Mouse (Mus musculus) stomach, embryonic 16.5 days (tissue): ENCODE data around the gene Polr3k. TPM values are rescaled to one million over a fixed set of nuclear protein-coding genes. Genes with fewer than 3 reads are reported as not detected.
A peak's percentile ranks its signal among the peaks of the same experiment; 100 is the strongest.

Experiments
- ATAC-seq: fragments of 200-750 bp; cut with Nextera tagmentation; 2 replicates; pipeline ENCODE4 v1.8.0; 2017; ENCODE audit warnings: moderate number of reproducible peaks, moderate TSS enrichment; ENCODE audit not compliant: insufficient read depth, low FRiP score
- H3K27ac ChIP-seq: fragments of 300-500 bp; sonication (generic); 2 replicates; pipeline ENCODE4 v1.5.1; 2014; ENCODE audit warnings: low read length
- H3K27me3 ChIP-seq: fragments of 300-500 bp; sonication (generic); 2 replicates; pipeline ENCODE4 v1.6.1; 2014; ENCODE audit warnings: low read length, control low read depth, mixed read lengths; ENCODE audit not compliant: control insufficient read depth, insufficient read depth
- H3K36me3 ChIP-seq: fragments of 300-500 bp; sonication (generic); 2 replicates; pipeline ENCODE4 v1.6.1; 2014; ENCODE audit warnings: low read length; ENCODE audit not compliant: control insufficient read depth, insufficient read depth
- H3K4me1 ChIP-seq: fragments of 300-500 bp; sonication (generic); 2 replicates; pipeline ENCODE4 v1.6.1; 2014; ENCODE audit warnings: low read length, control low read depth, mixed read lengths; ENCODE audit not compliant: control insufficient read depth, insufficient read depth
- H3K4me2 ChIP-seq: fragments of 300-500 bp; sonication (generic); 2 replicates; pipeline ENCODE4 v1.6.1; 2014; ENCODE audit warnings: low read depth, low read length, mixed read lengths
- H3K4me3 ChIP-seq: fragments of 300-500 bp; sonication (generic); replicated peaks from 2 replicates; pipeline ENCODE4 v1.5.1; 2014; ENCODE audit warnings: mild to moderate bottlenecking, low read length
- H3K9ac ChIP-seq: fragments of 300-500 bp; sonication (generic); 2 replicates; pipeline ENCODE4 v1.6.1; 2014; ENCODE audit warnings: low read length
- H3K9me3 ChIP-seq: fragments of 300-500 bp; sonication (generic); replicated peaks from 2 replicates; pipeline ENCODE4 v1.6.1; 2016; ENCODE audit warnings: low read length, control low read depth; ENCODE audit not compliant: control insufficient read depth
- WGBS: fragments of 180-500 bp; shearing (Covaris S2); extraction: QIAGEN DNeasy Blood & Tissue Kit; methylation state at CpG from one replicate; pipeline ENCODE4 v1.1.7; 2014; 5-methylcytosine and 5-hydroxymethylcytosine counted together
- polyA plus RNA-seq: library from polyadenylated mRNA; unstranded; fragments of >200 nt; fragmentation: Nextera tagmentation; extraction: Ambion mirVana; gene quantifications from 2 replicates; pipeline ENCODE4 v1.2.1, GENCODE M21; 2015

Gene Polr3k
- 76.8 and 79.1 TPM in 2 replicates for polyA plus RNA-seq

DNA sequence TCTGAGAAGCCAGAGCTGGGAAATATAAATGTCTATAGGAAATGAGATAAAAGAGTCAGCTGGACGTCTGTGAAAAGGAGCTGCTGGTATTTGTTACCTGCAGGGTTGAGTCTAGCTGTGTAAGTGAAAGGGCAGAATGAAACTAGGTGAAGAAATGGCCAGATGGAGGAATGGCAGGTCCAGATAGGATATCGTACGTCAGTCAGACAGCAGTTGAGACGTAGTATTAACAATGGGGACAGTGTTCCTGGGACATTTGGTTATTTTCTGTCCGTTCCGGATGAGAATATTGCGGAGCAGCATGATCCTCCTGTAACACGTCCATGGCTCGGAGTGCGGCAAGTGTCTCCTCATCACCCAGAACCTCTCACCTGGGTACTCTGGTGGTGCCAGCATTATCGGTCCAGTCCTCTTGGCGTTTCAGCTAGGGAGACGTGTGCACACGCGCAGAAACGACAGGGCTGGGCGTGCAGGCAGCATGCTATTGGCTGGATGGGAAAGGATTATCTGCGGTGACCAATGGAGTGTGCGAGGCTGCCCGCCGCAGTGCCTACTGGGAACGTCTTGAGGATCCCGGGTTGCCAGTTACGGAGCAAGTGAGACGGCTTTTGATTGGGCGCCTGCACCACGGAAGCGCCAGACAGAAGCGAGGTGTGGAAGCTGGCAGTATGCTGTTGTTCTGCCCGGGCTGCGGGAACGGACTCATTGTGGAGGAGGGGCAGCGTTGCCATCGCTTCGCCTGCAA lies at the start of gene Polr3k:
Polr3k (plus strand) TSS at position 547 of the 745 bp plus-strand sequence.
- Histone ChIP-seq H3K4me1 (peaks cover 12% of the 10 kb centered on the region; the same call in 1 of the 2 replicates), H3K4me3 (peak within 1 kb of the TSS; percentile 81), H3K4me2 (peak within 1 kb of the TSS; percentile 89), H3K9me3 (no peaks in the 10 kb centered on the region), H3K9ac (peak within 1 kb of the TSS; percentile 83), H3K27ac (peak within 1 kb of the TSS; percentile 77), H3K36me3 (peaks cover 3% of the 10 kb centered on the region), H3K27me3 (no peaks in the 10 kb centered on the region)
- ATAC-seq, result peak; percentile 100
- WGBS, result under 1% methylated on average over 35 of the region's 35 CpGs

DNA sequence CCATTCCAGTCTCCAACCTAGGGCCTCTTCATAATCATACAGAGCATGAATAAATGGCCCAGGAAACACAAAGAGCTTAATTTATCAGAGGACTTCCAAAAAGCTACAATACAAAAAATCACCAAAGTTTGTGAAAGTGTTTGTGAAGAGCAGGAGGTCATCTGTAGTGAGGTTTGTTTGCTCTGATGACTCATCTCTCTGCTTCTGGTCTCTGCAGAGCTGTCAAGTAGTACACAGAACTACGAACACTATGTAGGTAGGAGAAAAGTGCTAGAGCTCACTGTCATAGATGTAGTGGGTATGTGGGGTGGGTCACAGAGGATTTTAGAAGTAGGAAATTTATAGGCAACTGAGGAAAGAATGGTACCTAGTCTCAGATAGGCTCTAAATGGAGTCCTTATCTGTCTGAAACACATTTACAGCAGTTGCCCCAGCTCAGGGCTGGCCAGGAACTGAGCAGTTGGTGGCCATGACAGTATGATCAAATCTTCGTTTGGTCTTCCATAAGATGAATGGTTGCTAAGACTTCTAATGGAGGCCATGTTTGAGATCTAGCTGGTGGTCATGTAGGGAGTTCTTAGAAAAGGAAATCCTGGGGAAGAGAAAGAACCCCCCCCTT lies 35.0 kb upstream of the Polr3k start:
- H3K4me2 ChIP-seq, result no peak overlapping the region
- H3K9me3 ChIP-seq, result no peaks in the 10 kb centered on the region
- no peak for ATAC-seq
- H3K4me1 ChIP-seq, result no peaks in the 10 kb centered on the region
- H3K27me3 ChIP-seq, result no peaks in the 10 kb centered on the region
- H3K27ac ChIP-seq, result no peak overlapping the region
- WGBS, result 68% methylated on average over 2 of the region's 2 CpGs
- no peak overlapping the region for H3K9ac ChIP-seq
- no peaks in the 10 kb centered on the region for H3K36me3 ChIP-seq
- no peak overlapping the region for H3K4me3 ChIP-seq

DNA sequence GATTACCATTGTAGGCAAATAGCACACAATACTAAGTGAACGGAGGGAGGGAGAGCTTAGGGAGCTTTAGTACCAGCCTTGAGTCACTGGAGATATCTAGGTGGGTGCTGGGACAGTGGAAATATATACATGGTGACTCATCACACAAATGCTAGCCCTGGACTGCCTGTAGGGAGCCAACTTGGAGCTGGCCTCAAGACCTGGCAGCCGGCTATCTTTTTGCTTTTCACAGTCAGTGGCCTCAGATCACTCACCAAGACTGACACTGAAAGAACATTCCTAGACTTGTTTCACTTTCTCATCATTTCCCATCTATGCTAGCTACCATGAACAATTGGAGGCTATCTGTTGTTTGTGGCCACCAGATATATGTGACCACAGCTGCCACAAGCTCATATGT lies 31.4 kb upstream of the Polr3k start:
- H3K4me2 ChIP-seq, result no peak overlapping the region
- no peaks in the 10 kb centered on the region for H3K36me3 ChIP-seq
- no peak for ATAC-seq
- WGBS, result 78% methylated on average over 2 of the region's 2 CpGs
- no peak overlapping the region for H3K4me3 ChIP-seq
- no peak overlapping the region for H3K27ac ChIP-seq
- H3K9ac ChIP-seq, result no peak overlapping the region
- no peaks in the 10 kb centered on the region for H3K27me3 ChIP-seq
- peaks cover 4% of the 10 kb centered on the region for H3K4me1 ChIP-seq
- H3K9me3 ChIP-seq, result no peaks in the 10 kb centered on the region

DNA sequence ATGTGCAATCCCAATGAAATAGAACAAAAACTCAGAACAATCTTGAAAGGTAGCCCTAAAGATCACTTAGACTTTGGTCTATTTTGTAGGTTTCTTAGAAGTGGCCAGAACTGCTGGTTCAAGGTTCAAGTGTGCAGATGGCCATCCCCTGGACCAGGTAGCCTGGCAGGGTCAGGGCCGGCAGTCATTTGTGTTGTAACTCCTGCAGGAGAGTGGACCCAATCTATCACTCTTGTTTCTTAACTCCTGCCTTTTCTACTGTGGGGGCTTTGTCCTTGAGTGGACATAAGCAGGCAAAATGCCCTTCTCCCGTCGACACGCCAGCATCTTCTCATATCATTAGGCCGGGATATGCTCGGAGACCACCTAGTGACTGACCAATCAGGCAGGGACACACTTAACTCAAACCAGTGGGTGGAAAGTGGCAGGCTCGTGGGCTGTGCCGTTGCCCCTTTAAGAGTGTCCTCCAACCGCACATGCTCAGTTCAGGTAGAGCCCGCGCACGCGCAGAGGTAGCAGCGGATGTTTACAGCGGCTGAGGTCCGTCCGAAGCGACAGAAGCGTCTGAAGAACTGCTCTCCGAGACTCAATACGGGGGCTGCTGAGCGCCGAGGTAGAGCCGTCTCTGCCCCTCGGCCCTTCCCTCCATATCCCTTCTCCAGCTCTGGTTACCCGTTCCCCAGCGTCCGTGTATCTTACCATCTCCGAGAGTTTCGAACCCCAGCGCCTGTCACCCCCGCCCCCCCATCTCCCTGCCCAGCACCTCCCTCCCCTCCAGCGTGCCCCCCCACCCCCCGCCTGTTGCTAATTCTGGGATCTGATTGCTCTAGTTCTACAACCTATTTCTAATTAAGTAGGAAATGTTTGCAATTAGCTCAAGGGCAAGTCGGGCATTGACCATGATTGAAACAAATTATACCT lies 26.5 kb upstream of the Polr3k start, which contains the start of gene Pcmtd2:
Pcmtd2 (plus strand) TSS at position 483 of the 921 bp plus-strand sequence.
- H3K36me3 ChIP-seq, result no peaks in the 10 kb centered on the region
- peak within 1 kb of the TSS; percentile 69 for H3K27ac ChIP-seq
- peaks cover 12% of the 10 kb centered on the region for H3K4me1 ChIP-seq
- WGBS, result 1% methylated on average over 35 of the region's 35 CpGs
- peak within 1 kb of the TSS; percentile 77 for H3K4me3 ChIP-seq
- H3K4me2 ChIP-seq, result peak within 1 kb of the TSS; percentile 77
- H3K9me3 ChIP-seq, result no peaks in the 10 kb centered on the region
- ATAC-seq, result peak; percentile 99
- peak within 1 kb of the TSS; percentile 88 for H3K9ac ChIP-seq
- H3K27me3 ChIP-seq, result no peaks in the 10 kb centered on the region

DNA sequence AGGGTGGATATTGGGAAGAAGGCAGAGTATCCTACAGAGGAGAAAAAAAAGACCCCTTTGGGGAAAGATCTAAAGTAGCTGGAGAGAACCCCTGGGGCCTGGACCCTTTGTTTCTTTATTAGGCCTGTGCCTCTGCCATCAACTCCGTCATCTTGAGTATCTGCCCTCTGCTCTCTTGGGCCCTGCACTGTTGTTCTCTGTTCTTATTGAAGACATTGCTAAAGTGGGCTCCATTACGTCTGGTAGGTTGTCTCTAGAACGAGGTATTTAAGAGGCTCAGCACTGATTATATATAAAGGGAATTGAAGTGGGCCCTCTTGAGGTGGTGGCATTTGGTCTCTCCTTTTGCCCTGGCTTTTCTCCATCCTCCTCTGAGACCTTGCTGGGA lies 25.9 kb upstream of the Polr3k start:
- peak overlapping the region; percentile 77 for H3K4me3 ChIP-seq
- 5% methylated on average over 3 of the region's 3 CpGs for WGBS
- H3K4me2 ChIP-seq, result peak overlapping the region; percentile 77
- peak overlapping the region; percentile 88 for H3K9ac ChIP-seq
- H3K27me3 ChIP-seq, result no peaks in the 10 kb centered on the region
- H3K36me3 ChIP-seq, result no peaks in the 10 kb centered on the region
- no peak for ATAC-seq
- no peaks in the 10 kb centered on the region for H3K9me3 ChIP-seq
- no peak overlapping the region for H3K27ac ChIP-seq
- peaks cover 12% of the 10 kb centered on the region for H3K4me1 ChIP-seq

DNA sequence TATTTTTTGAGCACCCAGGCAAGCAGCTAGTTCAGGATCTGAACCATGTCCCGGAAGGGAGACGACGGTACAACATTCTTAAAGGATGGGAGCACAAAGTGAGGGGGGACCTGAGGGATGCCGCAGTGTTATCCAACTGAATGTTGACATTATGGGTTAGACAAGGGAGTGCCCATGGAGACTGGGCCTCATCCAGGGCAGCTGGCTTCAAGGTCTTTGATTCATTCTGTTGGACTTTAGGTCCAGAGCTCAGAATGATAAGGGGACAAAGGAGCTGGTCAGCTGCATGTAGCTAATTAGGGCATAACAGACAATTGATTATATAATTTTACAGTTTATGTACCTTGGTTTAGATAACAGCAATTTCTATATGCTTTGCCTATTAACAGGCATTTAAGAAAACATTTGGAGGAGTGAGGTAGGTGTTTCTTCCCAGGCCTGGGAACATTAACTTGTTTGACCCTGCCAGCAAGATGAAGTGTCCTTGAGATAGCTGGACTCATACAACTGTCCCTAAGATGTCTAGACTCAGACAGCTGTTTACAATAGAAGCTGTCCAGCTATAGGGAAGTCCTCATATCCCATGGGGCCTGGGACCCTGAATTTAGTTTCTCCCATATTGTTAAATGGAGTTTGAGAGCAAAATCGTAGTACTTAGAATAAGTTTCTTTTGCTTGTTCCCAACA lies 18.3 kb upstream of the Polr3k start:
- ATAC-seq, result no peak
- no peaks in the 10 kb centered on the region for H3K27me3 ChIP-seq
- H3K9me3 ChIP-seq, result no peaks in the 10 kb centered on the region
- WGBS, result 67% methylated on average over 5 of the region's 5 CpGs
- no peak overlapping the region for H3K4me2 ChIP-seq
- H3K9ac ChIP-seq, result no peak overlapping the region
- no peaks in the 10 kb centered on the region for H3K36me3 ChIP-seq
- no peak overlapping the region for H3K27ac ChIP-seq
- H3K4me1 ChIP-seq, result no peaks in the 10 kb centered on the region
- no peak overlapping the region for H3K4me3 ChIP-seq

DNA sequence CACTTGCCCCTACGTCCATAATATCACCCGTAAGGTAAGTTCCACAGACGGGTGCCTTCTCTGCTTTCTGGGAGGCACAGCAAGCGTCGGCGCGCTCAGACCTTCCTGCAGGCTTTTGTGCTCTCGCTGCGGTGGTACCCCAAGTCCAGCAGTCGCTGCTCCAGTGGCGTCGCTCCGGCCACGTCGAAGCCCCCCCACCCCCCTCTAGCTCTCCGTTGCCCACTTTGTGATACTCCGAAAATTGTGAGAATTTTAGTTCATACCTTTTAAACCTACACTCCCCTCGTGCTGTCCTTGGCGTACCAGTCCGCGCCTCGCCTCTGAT lies 361 bp downstream of the Polr3k start:
- Histone ChIP-seq H3K36me3 (peaks cover 9% of the 10 kb centered on the region), H3K9ac (peak overlapping the region; percentile 83), H3K4me2 (peak overlapping the region; percentile 89), H3K9me3 (no peaks in the 10 kb centered on the region), H3K4me3 (peak overlapping the region; percentile 81), H3K27me3 (no peaks in the 10 kb centered on the region), H3K27ac (peak overlapping the region; percentile 77), H3K4me1 (peaks cover 12% of the 10 kb centered on the region; the same call in 1 of the 2 replicates)
- under 1% methylated on average over 22 of the region's 22 CpGs for WGBS
- peak; percentile 28; the same call in 1 of the 2 replicates for ATAC-seq

DNA sequence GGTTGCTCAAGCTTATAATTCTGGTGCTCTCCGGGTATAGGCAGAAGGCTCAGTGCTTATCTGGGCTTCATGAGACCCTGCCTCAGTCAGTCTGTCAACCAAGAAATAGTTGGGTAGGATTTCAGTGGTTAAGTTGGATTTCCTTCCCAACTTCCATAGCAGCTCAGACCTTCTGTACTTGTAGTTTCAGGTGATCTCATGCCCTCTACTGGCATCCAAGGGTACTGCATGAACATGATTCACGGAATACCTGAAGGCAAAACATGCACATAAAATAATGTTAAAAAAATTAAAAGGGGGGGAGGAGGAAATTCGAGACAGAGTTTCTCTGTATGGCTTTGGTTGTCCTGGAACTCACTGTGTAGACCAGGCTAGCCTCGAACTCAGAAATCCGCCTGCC lies 2.8 kb downstream of the Polr3k start:
- no peaks in the 10 kb centered on the region for H3K9me3 ChIP-seq
- H3K4me2 ChIP-seq, result no peak overlapping the region
- WGBS, result 53% methylated on average over 5 of the region's 5 CpGs
- H3K27ac ChIP-seq, result no peak overlapping the region
- no peak for ATAC-seq
- H3K4me3 ChIP-seq, result no peak overlapping the region
- no peaks in the 10 kb centered on the region for H3K27me3 ChIP-seq
- H3K4me1 ChIP-seq, result peaks cover 12% of the 10 kb centered on the region; the same call in 1 of the 2 replicates
- H3K9ac ChIP-seq, result no peak overlapping the region
- H3K36me3 ChIP-seq, result peaks cover 15% of the 10 kb centered on the region
